Mouse (Mus musculus): ENCODE results near the gene Gpr162. TPM values are rescaled to one million over a fixed set of nuclear protein-coding genes. Genes with fewer than 3 reads are reported as not detected.

Gpr162 gene
- polyA plus RNA-seq, 1 experiment = 52.6 TPM

- TF ChIP-seq POLR2A (IDR thresholded peaks at IDR 0.05; ENCODE audit: borderline replicate concordance, low read depth, low read length) = no peak
- TF ChIP-seq CTCF (IDR thresholded peaks at IDR 0.05; ENCODE audit: low read depth, low read length) = peak; percentile 35; the same call in 1 of the 2 replicates
- Histone ChIP-seq H3K4me3 (ENCODE audit: insufficient read depth, low read length) (peak overlapping the region; percentile 89), H3K4me1 (ENCODE audit: control insufficient read depth, insufficient read depth, low read length) (peaks cover 39% of the 10 kb centered on the region), H3K27ac (ENCODE audit: insufficient read depth, low read depth, low read length) (peak overlapping the region; percentile 94)
Measured at GRCm38 (mm10) chr6:124809052-124809774, 54.6 kb downstream of the Gpr162 start.

Other genes with a start within 250 kb of the Gpr162 start
- not detected in 2 replicates for gene C1s2, start 227.9 kb downstream of the Gpr162 start, polyA plus RNA-seq (2012; ENCODE audit: insufficient read depth, insufficient read length, missing spikeins)
- gene Lpcat3, start 201.0 kb downstream of the Gpr162 start, polyA plus RNA-seq (2012; ENCODE audit: insufficient read depth, insufficient read length, missing spikeins) = 57.4 and 70.0 TPM in 2 replicates
- gene Emg1, start 151.8 kb downstream of the Gpr162 start, polyA plus RNA-seq (2012; ENCODE audit: insufficient read depth, insufficient read length, missing spikeins) = 48.2 and 54.9 TPM in 2 replicates
- gene Phb2, start 151.6 kb downstream of the Gpr162 start, polyA plus RNA-seq (2012; ENCODE audit: insufficient read depth, insufficient read length, missing spikeins) = 94.1 and 97.8 TPM in 2 replicates
- gene Ptpn6, start 125.3 kb downstream of the Gpr162 start, polyA plus RNA-seq (2012; ENCODE audit: insufficient read depth, insufficient read length, missing spikeins) = 583 and 614 TPM in 2 replicates
- gene Grcc10, start 122.6 kb downstream of the Gpr162 start, polyA plus RNA-seq (2012; ENCODE audit: insufficient read depth, insufficient read length, missing spikeins) = 221 and 253 TPM in 2 replicates
- gene Gm45234, start 108.0 kb downstream of the Gpr162 start, polyA plus RNA-seq (2012; ENCODE audit: insufficient read depth, insufficient read length, missing spikeins) = not detected in 2 replicates
- gene Atn1, start 107.5 kb downstream of the Gpr162 start, polyA plus RNA-seq (2012; ENCODE audit: insufficient read depth, insufficient read length, missing spikeins) = 30.1 and 34.0 TPM in 2 replicates
- gene Eno2, start 94.3 kb downstream of the Gpr162 start, polyA plus RNA-seq (2012; ENCODE audit: insufficient read depth, insufficient read length, missing spikeins) = 1.4 and 2.6 TPM in 2 replicates
- not detected in 2 replicates for gene Lrrc23, start 84.3 kb downstream of the Gpr162 start, polyA plus RNA-seq (2012; ENCODE audit: insufficient read depth, insufficient read length, missing spikeins)
- gene Spsb2, start 55.3 kb downstream of the Gpr162 start, polyA plus RNA-seq (2012; ENCODE audit: insufficient read depth, insufficient read length, missing spikeins) = 31.4 and 43.6 TPM in 2 replicates
- gene Tpi1, start 49.7 kb downstream of the Gpr162 start, polyA plus RNA-seq (2012; ENCODE audit: insufficient read depth, insufficient read length, missing spikeins) = 224 and 232 TPM in 2 replicates
- gene Usp5, start 34.5 kb downstream of the Gpr162 start, polyA plus RNA-seq (2012; ENCODE audit: insufficient read depth, insufficient read length, missing spikeins) = 62.3 and 65.0 TPM in 2 replicates
- gene Cdca3, start 34.4 kb downstream of the Gpr162 start, polyA plus RNA-seq (2012; ENCODE audit: insufficient read depth, insufficient read length, missing spikeins) = 70.1 and 76.5 TPM in 2 replicates
- gene Gnb3, start 23.7 kb downstream of the Gpr162 start, polyA plus RNA-seq (2012; ENCODE audit: insufficient read depth, insufficient read length, missing spikeins) = not detected in 2 replicates
- 12.1 and 12.9 TPM in 2 replicates for gene P3h3, start 6.2 kb downstream of the Gpr162 start, polyA plus RNA-seq (2012; ENCODE audit: insufficient read depth, insufficient read length, missing spikeins)
- gene Cd4, start 24.2 kb upstream of the Gpr162 start, polyA plus RNA-seq (2012; ENCODE audit: insufficient read depth, insufficient read length, missing spikeins) = 20.6 and 23.4 TPM in 2 replicates
- gene Lag3, start 47.7 kb upstream of the Gpr162 start, polyA plus RNA-seq (2012; ENCODE audit: insufficient read depth, insufficient read length, missing spikeins) = 0.44 TPM in 1 of 2 replicates, not detected in the other
- gene Ptms, start 56.1 kb upstream of the Gpr162 start, polyA plus RNA-seq (2012; ENCODE audit: insufficient read depth, insufficient read length, missing spikeins) = 820 and 821 TPM in 2 replicates
- 186 and 188 TPM in 2 replicates for gene Mlf2, start 67.4 kb upstream of the Gpr162 start, polyA plus RNA-seq (2012; ENCODE audit: insufficient read depth, insufficient read length, missing spikeins)
- gene Cops7a, start 101.6 kb upstream of the Gpr162 start, polyA plus RNA-seq (2012; ENCODE audit: insufficient read depth, insufficient read length, missing spikeins) = 49.3 and 58.7 TPM in 2 replicates
- 5.5 and 7.2 TPM in 2 replicates for gene Pianp, start 132.7 kb upstream of the Gpr162 start, polyA plus RNA-seq (2012; ENCODE audit: insufficient read depth, insufficient read length, missing spikeins)
- 82.7 and 83.1 TPM in 2 replicates for gene Zfp384, start 145.2 kb upstream of the Gpr162 start, polyA plus RNA-seq (2012; ENCODE audit: insufficient read depth, insufficient read length, missing spikeins)
- 110 and 113 TPM in 2 replicates for gene Ing4, start 175.8 kb upstream of the Gpr162 start, polyA plus RNA-seq (2012; ENCODE audit: insufficient read depth, insufficient read length, missing spikeins)
- 28.7 and 29.3 TPM in 2 replicates for gene Acrbp, start 185.7 kb upstream of the Gpr162 start, polyA plus RNA-seq (2012; ENCODE audit: insufficient read depth, insufficient read length, missing spikeins)
- gene Lpar5, start 203.9 kb upstream of the Gpr162 start, polyA plus RNA-seq (2012; ENCODE audit: insufficient read depth, insufficient read length, missing spikeins) = 33.2 and 43.3 TPM in 2 replicates
- gene Chd4, start 232.0 kb upstream of the Gpr162 start, polyA plus RNA-seq (2012; ENCODE audit: insufficient read depth, insufficient read length, missing spikeins) = 122 and 144 TPM in 2 replicates